Mouse (Mus musculus): ENCODE data around the gene Lipa.

Gene Lipa

GRCm38 (mm10) chr19:34526941-34527682, at the start of gene Lipa:
TSS of gene Lipa (minus strand) at chr19:34527474.
- peak; percentile 96 for DNase-seq (ENCODE audit: low spot score in 2 of 2)

- DNase-seq (ENCODE audit: low spot score in 2 of 2): no peak
These were observed 46.4 kb upstream of the Lipa start for GRCm38 (mm10) chr19:34573650-34574049.

GRCm38 (mm10) chr19:34571080-34571479, 43.8 kb upstream of the Lipa start:
- no peak for DNase-seq (ENCODE audit: low spot score in 2 of 2)

GRCm38 (mm10) chr19:34569896-34570476, 42.7 kb upstream of the Lipa start:
- DNase-seq (ENCODE audit: low spot score in 2 of 2): no peak

- no peak for DNase-seq (ENCODE audit: low spot score in 2 of 2)
These were observed 42.0 kb upstream of the Lipa start for GRCm38 (mm10) chr19:34568988-34569895.

GRCm38 (mm10) chr19:34566178-34566784, 39.0 kb upstream of the Lipa start:
- DNase-seq (ENCODE audit: low spot score in 2 of 2): no peak

GRCm38 (mm10) chr19:34562556-34562955, 35.3 kb upstream of the Lipa start:
- no peak for DNase-seq (ENCODE audit: low spot score in 2 of 2)

- DNase-seq (ENCODE audit: low spot score in 2 of 2): no peak
These were observed 29.3 kb upstream of the Lipa start for GRCm38 (mm10) chr19:34556621-34557020.

- no peak for DNase-seq (ENCODE audit: low spot score in 2 of 2)
These were observed 26.8 kb upstream of the Lipa start for GRCm38 (mm10) chr19:34554061-34554460.

GRCm38 (mm10) chr19:34553522-34553921, 26.2 kb upstream of the Lipa start:
- no peak for DNase-seq (ENCODE audit: low spot score in 2 of 2)

- no peak for DNase-seq (ENCODE audit: low spot score in 2 of 2)
These were observed 25.7 kb upstream of the Lipa start for GRCm38 (mm10) chr19:34553021-34553420.

- DNase-seq (ENCODE audit: low spot score in 2 of 2): no peak
These were observed 24.7 kb upstream of the Lipa start for GRCm38 (mm10) chr19:34551981-34552380.

- DNase-seq (ENCODE audit: low spot score in 2 of 2): peak; percentile 75
These were observed 23.4 kb upstream of the Lipa start, which contains the start of gene Ifit2 for GRCm38 (mm10) chr19:34550534-34551223. TSS of gene Ifit2 (plus strand) at chr19:34550694.

- DNase-seq (ENCODE audit: low spot score in 2 of 2): no peak
These were observed 22.9 kb upstream of the Lipa start for GRCm38 (mm10) chr19:34550205-34550533.

GRCm38 (mm10) chr19:34547976-34548375, 20.7 kb upstream of the Lipa start:
- DNase-seq (ENCODE audit: low spot score in 2 of 2): peak; percentile 78 to 88

- no peak for DNase-seq (ENCODE audit: low spot score in 2 of 2)
These were observed 18.9 kb upstream of the Lipa start for GRCm38 (mm10) chr19:34546211-34546610.

GRCm38 (mm10) chr19:34539422-34539821, 12.1 kb upstream of the Lipa start:
- DNase-seq (ENCODE audit: low spot score in 2 of 2): no peak

GRCm38 (mm10) chr19:34532061-34532751, 4.9 kb upstream of the Lipa start:
- DNase-seq (ENCODE audit: low spot score in 2 of 2): no peak

- peak; percentile 20 to 27 for DNase-seq (ENCODE audit: low spot score in 2 of 2)
These were observed 852 bp downstream of the Lipa start for GRCm38 (mm10) chr19:34526321-34526923.

- DNase-seq (ENCODE audit: low spot score in 2 of 2): no peak
These were observed 2.6 kb downstream of the Lipa start for GRCm38 (mm10) chr19:34524646-34525045.
